Mouse (Mus musculus) left cerebral cortex, adult 18-20 months (tissue): ENCODE results near the gene Scml4. TPM values are rescaled to one million over a fixed set of nuclear protein-coding genes. Genes with fewer than 3 reads are reported as not detected.

Experiments used
- DNase-seq, 2 experiments: peaks; one replicate each; pipeline ENCODE4 v3.0.0; 2021 to 2022; ENCODE audit warnings: low spot score in 2 of 2, mixed read lengths in 1 of 2
- total RNA-seq, 2 experiments: library from RNA; stranded (reverse); gene quantifications; 2 replicates each; pipeline ENCODE4 v1.2.3; 2021

The Scml4 gene
- total RNA-seq, 2 experiments from 2014 or later, result 2.5 to 3.6 TPM

DNA sequence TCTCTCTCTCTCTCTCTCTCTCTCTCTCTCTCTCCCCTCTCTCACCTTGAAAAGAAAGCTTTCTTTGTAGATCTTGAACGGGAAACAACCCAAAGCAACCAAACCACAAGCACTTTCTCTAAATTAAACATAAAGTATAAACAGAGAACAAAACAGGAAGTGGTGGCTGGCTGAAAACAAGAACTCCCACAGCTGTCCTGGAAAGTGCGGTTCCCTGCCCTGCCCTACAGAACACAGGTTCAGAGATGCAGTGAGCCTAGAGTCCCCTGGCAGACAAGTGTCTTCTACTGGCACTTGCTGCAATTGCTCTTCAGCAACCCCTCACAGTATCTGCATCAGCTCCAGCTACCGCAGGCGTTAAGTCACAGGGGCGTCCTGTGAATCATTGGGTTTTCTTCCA is 37.5 kb downstream of the Scml4 start:
- DNase-seq, result no peak

DNA sequence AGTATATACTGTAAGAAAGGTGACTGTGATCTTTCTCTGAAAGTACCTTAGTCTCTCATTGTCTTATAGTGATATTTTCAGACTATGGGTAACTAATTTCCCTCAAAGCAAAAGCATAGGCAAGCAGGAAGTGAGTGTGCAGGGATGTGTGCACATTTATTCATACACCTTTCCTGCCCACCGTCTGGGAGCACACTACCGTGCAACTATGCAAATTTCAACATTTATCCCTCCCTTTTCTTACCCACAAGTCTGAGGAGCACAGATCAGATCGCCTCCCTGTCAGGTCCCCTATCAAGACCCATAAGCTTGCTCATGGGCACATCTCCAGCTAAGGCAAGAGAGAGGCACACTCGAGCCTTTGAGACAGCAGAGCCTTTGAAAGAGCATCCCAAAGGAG is 41.2 kb downstream of the Scml4 start:
- DNase-seq, result no peak

DNA sequence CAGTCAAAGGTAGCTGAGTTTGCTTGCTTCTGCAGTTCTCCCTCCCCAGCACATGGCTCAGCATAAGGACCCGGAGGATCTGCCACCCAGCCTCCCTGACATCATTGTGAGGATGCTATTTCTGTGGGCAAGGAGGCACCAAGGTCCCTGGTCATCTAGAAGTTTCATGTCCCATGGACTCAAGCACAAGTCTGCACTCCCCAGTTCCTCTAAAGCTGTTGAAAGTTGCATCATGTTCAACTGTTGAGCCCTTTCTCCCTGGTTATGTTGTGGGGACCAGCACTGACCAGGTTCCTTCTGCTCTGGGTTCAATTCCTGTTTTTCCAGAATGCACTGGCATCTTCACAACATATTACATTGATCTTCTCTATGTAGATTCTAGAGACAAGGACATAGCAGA is 42.9 kb downstream of the Scml4 start:
- no peak for DNase-seq

DNA sequence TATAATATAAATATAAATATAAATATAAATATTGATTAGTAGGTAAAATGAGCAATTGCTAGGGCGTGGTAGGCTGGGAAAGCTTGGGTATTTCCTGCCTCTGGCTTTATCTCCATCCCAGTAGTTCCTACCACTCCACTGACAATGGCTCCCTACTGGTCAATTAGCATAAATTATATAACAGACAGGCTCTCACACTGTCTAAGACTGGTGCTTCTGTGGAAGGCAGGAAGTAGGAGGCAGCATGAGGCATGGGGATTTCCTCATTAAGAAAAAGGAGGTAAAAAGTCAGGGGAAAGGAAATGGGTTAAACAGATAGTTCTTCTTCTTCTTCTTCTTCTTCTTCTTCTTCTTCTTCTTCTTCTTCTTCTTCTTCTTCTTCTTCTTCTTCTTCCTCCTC is 48.4 kb downstream of the Scml4 start:
- no peak for DNase-seq

DNA sequence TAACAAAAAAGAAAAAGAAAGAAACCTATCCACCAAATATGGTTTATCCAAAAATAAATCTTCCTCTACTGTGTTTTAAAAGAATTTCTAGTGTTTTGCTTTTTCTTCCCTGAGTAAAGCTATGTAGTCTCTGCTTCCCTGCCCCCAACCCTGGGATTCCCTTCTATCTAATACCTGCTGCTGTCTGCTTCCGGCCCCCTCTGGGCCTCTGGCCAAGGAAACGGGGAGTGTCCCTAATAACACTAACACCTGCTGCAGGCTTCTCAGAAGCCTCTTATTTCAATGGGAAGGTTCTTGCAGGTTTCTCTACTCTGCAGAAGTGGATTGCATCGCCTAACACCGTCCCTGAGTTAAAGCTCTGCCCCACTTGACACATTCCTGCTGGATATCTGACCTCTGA is 50.4 kb downstream of the Scml4 start:
- no peak for DNase-seq

DNA sequence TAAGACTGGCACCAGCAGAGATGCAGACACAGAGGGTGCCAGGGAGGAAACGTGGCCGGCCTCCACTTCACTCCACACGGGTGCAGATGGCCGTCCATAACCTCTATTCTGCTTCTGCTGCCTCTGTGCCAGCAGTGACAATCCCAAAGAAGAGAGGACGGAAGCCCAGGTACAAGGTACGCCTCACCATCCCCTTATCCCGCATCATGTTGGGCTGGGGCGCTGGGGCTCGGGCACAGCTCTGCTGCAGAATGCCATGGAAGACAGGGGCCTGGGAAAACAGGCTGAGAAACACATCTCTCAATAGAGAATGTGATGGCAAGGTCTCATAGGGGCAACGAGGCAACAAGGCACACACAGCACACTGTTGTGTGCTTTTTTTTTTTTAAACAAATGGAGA is 51.9 kb downstream of the Scml4 start:
- no peak for DNase-seq

DNA sequence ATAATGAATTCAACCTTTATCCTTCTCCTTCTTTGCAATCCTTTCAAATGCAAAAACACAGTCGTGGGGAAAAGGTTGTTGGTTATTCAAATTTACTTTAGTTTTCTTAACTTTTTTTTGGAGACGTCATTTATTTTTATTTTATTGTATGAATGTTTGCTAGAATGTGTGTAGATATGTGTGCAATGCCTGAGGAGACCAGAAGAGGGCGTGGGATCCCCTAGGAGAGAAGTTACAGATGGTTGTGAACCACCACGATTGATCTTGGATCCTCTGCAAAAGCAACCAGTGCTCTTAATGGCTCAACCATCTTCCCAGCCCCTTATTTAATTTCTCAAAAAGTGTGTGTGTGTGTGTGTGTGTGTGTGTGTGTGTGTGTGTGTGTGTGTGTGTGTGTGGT is 53.0 kb downstream of the Scml4 start:
- DNase-seq, result no peak

DNA sequence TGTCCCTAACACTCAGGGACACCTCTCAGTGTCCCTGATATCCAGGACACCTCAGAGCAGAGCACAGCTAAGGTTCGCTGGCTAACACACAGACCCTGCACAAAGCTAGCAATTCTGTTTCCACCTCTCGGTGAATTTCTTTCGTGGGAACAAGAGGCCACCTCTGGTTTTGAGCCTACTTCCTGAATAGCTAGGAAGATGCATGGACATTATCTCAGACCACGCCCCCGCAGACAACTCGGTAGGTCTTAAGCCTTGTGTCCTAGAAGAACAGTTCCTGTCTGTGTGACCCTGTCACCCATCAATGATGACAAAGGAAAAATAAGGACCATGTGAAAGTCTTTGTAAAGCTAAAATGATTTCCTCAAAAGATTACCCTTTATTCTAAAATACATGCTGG is 54.0 kb downstream of the Scml4 start:
- DNase-seq, result no peak

DNA sequence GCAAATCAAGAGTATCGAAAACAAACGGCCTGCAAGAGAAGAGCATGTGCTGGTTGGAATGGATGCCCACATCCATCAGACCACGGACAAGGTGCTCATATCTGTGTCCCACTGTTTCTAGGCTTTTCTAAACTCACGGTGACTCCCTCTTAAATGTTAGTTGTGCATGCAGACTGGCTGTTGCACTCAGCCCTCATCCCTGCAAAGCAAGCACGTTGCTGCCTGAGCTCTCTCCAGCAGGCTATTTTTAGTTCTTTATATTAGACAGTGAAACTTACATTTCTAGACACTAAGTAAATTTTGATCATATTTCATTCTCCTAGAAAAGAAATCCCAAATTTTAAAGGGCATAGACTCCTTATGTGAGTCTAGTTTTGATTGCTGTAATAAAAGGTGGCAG is 57.2 kb downstream of the Scml4 start:
- no peak for DNase-seq

DNA sequence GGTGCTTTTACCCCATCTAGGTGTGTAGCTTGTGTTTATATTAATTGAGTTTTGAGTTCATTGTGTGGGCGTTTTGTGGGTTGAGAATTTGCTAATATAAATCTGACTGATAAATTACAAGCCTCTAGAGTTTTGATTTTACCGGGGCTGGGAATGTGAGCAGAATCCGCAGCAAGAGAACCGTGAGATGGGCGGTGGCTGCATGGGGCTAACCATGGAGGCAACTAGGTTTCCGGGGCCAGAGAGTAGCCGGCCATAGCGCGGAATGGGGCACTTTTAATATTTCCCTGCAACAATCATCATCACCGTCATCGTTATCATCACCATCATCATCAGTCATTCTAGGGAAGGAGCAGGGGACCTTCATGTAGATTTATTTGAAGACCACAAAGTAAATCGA is 59.6 kb downstream of the Scml4 start:
- no peak for DNase-seq

DNA sequence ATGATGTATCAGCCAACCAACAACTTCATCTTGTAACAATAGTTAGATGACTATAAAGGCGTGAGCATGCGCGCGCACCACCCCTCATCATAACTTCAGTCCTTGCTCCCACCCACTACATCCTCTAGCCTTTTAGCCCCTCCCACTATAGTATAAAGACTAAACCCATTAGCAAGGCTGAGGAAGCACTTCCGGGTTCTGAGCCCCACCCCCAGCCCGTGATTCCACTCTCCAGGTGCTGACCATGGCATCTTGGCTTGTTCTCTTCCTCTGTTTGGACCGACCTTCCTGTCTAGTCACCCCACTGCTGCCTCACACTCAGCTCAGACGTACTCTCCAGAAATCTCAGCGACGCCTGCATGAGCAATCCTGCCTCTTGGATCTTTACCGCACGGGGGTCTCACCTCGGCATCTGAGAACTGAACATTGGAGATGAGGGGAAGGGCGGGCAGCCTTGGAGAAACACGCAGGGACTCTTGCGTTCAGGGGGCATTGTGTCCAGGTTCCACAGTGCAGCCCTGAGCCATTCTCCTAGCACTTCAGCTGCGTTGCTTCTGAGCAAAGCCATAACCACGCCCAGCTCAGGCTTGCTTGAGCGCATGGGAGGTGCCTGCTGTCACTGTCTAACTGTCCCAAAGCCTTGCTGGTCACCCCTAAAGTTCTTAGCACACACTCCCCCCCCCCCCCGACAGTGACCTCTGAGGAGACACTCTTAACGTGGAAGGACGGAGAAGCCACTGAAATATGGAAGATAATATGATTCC is 65.1 kb downstream of the Scml4 start:
- DNase-seq, result no peak

DNA sequence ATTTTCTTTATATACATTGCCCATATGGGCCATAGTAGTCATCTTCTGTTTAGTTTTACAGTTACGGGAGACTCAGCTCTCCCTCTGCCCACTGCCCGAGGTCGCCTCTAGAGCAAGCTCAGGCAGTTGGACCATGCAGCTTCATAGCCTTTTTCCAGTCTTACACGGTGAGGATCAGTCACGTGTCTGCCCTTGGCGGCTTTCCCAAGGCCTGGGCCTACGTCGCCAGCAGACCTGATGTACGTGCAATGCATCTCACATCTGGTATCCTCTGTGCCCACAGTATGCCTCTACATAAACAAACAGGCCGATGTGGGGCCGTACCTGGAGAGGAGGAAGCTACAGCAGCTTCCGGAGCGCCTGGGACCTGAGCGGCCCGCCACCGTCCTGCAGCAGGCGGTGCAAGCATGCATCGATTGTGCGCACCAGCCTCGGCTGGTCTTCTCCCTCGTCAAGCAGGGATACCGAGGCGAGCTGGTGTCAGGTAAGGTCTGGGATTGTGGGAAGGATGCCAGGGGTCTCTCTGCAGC is 70.0 kb downstream of the Scml4 start:
- DNase-seq, result no peak

DNA sequence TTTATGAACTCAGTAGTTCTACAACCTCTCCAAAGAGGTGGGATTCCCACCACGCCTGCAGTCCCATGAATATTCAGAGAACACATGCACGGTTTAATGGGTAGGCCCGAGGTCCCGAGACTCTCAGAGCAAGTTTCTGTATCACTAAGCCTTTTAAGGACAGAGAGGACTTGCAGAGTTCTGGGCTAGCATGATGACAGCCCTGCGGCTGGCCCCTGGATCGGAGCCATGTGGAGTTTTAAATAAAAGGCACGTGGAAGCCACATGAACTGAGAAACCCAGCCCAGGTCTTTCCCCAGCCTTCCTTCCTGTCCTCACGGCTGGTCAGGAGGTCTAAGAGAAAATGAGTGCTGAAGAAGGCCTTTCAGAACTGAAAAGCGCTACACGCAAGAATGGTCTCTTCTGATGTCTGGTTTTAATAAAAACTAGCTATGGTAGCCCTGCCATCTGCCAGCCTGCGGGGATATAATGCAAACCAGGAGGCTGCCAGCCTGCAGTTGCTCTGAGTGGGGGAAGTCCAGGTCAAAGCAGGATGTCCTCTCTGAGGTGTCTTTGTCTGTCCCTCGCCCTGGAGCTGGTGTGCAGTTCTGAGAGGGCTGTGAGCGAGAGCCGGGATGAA is 72.8 kb downstream of the Scml4 start:
- no peak for DNase-seq

DNA sequence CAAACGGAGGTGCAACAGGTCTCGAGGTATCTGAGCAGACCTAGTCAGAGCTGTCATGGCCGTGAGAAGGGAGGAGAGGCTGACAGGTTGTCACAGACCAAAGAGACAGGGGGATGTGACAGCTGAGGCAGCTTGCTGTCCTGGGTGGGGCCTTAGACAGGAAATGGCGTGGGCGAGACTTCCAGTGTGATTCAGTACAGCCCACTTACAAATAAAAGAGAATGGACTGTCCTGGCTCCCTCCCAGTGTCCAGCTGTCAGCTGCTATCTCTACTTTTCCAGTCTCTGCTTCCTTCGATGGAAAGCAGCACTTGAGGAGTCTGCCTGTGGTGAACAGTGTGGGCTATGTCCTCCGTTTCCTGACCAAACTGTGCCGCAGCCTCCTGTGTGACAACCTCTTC is 74.5 kb downstream of the Scml4 start:
- no peak for DNase-seq

DNA sequence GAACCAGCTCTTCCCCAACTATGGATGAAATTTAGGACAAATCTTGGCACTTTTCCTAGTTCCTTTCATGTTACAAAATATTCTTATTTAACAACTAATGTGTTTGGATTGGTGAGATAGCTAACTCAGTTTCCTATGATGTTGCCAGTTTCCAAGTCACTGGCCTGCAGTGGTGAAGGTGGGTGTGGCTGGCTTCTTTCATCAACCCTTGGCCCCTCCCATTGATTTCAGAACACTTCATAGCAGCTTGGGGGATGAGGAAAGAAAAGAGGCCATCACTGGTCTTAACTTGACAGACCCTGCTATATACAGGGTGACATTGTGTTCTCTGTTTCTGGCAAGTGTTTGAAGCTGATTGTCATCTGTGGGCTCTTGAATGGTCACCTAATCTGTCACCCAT is 76.0 kb downstream of the Scml4 start:
- DNase-seq, result no peak

DNA sequence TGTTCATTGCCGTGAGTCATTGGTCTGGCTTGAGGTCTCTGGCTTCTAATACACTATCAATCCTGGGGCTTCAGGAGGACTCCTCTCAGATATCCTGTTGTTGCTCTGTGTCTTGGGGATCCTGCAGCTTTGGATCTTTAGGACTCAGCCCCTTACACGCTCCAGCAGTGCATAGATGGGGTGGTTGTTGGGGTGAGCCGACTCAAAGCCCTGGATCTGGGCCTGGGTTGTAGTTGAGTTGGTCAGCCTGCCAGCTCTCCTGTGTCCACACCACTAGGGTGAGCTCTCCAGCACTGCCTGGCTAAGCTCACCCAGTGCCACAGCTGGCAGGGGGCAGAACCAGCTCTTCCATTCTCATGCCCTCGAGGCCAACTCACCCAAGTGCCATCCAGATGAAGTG is 78.2 kb downstream of the Scml4 start:
- DNase-seq, result no peak

DNA sequence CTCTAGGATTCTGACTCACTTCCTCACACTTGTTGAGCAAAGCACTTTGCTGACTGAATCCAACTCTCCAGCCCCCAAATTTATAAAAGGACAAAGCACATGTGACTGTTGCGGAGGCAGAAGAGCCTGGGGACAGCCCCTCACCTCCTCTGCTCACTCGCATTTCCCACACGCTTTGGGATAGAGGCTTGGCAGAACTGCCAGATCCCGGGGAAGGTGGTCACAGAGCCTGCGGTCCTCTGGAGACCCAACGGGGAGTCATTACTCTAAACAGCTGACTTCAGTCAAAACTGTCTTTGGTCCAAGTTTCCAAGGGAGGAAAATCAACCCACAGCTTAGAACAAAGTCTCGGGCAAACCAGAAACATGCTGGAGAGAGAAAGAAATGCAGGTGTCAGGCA is 79.5 kb downstream of the Scml4 start:
- peak in 1 of 2 experiments; percentile 10 for DNase-seq

DNA sequence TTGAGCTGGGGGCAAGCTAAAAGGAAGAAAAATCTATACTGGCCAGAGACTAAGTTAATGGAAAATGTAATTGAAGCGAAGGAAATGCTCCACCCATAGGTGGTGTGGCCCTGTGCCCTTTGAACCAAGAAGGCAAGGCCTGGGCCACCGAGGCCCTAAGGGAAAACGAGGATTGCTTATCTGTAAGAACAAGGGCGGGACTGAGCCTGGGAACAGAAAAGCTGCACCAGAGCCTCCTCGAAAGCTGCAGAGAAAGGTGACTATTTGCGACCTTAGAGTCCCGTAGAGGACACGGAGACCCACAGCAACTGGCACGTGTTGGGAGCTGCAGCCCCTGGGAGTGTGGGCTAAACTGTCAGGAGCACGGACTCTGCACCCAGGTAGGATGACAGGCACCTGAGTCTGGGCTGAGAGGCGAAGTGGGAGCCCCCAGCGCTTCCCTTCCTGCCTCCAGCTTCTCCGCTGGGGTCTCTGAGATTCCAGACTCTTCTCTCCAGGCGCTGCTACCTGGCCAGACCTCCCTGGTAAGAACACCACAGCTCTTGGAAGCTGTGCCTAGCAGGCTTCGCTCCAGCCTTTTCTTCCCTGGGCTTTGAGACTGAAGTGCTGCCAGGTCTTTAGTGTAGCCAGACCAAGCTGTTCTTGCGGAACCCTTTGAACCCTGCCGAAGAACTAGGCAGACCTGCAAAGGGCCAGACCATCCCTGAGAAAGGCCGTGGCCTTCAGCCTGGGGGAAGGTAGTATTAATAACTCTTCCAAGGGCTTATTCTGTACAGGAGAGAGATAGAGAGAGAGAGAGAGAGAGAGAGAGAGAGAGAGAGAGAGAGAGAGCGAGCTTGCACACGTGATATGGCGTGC is 80.3 kb downstream of the Scml4 start:
- no peak for DNase-seq

DNA sequence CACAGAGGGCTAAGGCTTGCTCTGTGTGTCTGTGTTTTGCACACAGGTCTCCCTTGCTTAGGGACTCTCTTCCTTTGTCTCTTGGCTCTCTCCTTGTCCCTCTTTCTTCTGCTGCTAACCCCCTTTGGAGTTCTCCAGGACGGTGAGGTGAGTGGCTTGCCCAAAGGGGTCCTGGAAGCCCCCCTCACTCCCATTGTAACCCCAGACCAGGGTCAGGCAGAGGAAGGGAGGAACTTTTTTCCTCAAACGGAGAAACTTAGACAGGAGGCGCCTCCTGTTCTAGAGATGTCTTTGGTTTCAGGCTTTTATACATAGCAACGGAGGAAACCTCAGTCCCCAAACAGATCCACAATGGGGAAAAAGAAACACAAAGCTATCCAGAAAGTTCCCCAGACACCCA is 81.1 kb downstream of the Scml4 start:
- no peak for DNase-seq

DNA sequence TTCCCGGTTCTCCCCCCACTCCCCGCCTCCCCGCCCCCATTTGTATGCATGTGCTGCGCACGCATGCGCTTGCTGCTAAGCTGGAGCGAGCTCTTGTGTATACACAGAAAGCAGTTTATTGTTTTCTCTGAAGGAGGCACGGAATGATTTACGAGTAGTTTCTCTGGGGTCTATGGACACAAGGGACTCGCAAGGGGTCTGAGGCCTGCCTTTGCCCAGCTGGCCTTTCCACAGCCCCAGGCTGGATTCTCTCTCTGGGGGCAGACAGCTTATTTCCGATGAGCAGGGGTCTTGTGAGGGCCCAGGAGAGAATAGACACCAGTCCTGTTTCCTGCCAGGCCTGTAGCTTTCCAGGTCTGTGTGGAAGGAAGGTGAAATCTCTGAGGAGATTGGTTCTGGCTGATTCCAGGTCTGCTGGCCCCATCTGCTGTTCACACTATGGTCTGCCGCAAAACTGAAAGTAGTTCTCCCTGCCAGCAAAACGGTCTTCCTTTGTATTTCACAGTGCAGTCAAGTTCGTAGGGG is 81.6 kb downstream of the Scml4 start:
- DNase-seq, result peak; percentile 55 to 57

DNA sequence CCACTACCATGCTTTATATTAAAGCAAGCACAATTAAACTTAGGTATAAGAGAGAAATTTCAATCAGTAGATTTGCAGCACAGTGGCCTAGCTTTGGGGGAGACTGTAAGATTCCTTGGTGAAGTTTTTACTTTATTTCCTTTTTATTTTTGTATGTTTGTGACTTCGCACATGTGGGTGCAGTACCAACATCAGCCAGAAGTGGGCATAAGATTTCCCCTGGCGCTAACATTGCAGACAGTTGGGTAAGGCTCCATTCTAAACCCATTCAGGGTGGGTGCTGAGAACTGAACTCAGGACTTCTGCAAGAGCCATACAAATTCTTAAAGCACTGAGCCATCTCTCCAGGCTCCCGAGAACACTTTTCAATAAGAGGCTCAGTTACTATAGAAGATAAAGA is 82.1 kb downstream of the Scml4 start:
- DNase-seq, result no peak

DNA sequence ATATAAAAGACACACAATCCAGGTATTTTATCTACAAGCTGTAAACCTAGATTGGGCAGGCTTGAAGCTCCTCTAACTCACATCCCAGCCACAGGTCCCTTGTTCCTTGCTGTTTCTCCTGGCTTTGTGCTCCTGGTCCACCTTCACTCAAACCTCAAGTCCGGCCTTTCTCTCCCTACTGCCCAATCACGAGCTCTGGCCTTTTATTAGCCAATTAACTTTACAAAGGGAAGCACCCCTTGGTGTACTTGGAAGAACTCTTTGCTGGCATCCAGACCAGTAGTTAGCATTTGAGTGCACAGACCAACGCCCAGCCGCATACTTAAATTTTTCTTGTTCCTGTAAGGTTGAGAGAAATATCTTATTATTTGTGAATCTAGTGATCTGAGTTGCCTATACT is 85.1 kb downstream of the Scml4 start:
- DNase-seq, result no peak
